Mouse (Mus musculus) lung, embryonic 14.5 days (tissue): ENCODE results near the gene Apoh. TPM values are rescaled to one million over a fixed set of nuclear protein-coding genes. Genes with fewer than 3 reads are reported as not detected.

ENCODE experiments used
- ATAC-seq: fragments of 200-750 bp; cut with Nextera tagmentation; 2 replicates; pipeline ENCODE4 v1.8.0; 2017; ENCODE audit warnings: mild to moderate bottlenecking, moderate TSS enrichment, moderate library complexity; ENCODE audit not compliant: insufficient read depth
- DNase-seq: peaks from one replicate; pipeline ENCODE4 v3.0.0-alpha.2; 2015
- H3K27ac ChIP-seq: fragments of 300-500 bp; sonication (generic); 2 replicates; pipeline ENCODE4 v1.5.1; 2014; ENCODE audit warnings: low read depth, mild to moderate bottlenecking, moderate library complexity
- H3K27me3 ChIP-seq: fragments of 300-500 bp; sonication (generic); 2 replicates; pipeline ENCODE4 v1.6.1; 2014; ENCODE audit warnings: low read length, control low read depth; ENCODE audit not compliant: insufficient read depth
- H3K36me3 ChIP-seq: fragments of 300-500 bp; sonication (generic); 2 replicates; pipeline ENCODE4 v1.6.1; 2014; ENCODE audit warnings: control low read depth; ENCODE audit not compliant: insufficient read depth
- H3K4me1 ChIP-seq: fragments of 300-500 bp; sonication (generic); 2 replicates; pipeline ENCODE4 v1.6.1; 2014; ENCODE audit warnings: antibody characterized with exemption, control low read depth; ENCODE audit not compliant: insufficient read depth
- H3K4me2 ChIP-seq: fragments of 300-500 bp; sonication (generic); 2 replicates; pipeline ENCODE4 v1.6.1; 2014; ENCODE audit warnings: mild to moderate bottlenecking
- H3K4me3 ChIP-seq: fragments of 300-500 bp; sonication (generic); 2 replicates; pipeline ENCODE4 v1.5.1; 2014; ENCODE audit warnings: low read depth, low read length
- H3K9ac ChIP-seq: fragments of 300-500 bp; sonication (generic); 2 replicates; pipeline ENCODE4 v1.6.1; 2014
- H3K9me3 ChIP-seq: fragments of 300-500 bp; sonication (generic); 2 replicates; pipeline ENCODE4 v1.6.1; 2016; ENCODE audit warnings: low read depth, low read length, control low read depth
- CTCF ChIP-seq: IDR thresholded peaks from 2 replicates; pipeline ENCODE4 v1.5.1; 2016; ENCODE audit warnings: antibody characterized with exemption, low read depth
- WGBS: fragments of 180-500 bp; shearing (Covaris S2); extraction: QIAGEN DNeasy Blood & Tissue Kit; methylation state at CpG from one replicate; pipeline ENCODE4 v1.1.7; 2014; 5-methylcytosine and 5-hydroxymethylcytosine counted together
- polyA plus RNA-seq: library from polyadenylated mRNA; unstranded; fragments of >200 nt; fragmentation: Nextera tagmentation; extraction: Ambion mirVana; gene quantifications from 2 replicates; pipeline ENCODE4 v1.2.1, GENCODE M21; 2014

The Apoh gene
- polyA plus RNA-seq, 1 experiment from 2014 or later, result 0.30 TPM

DNA sequence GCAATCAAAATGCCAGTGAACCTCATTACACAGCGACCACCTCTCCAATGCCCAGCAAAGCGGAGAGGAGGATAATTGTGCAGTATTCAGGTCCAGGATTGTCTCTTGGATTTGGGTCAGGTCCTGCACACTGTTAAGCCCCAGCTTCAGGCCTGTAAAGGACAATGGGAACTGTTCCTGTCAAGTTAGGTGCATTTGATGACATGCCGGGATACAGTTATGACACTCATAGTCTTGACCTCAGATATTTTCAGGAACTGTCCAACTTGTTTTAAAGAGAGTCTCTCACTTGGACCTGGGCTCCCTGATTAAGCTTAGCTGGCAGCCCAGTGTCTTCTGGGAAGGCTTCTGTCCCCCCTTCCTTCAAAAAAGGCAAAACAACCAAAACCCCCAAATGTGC is 82.9 kb downstream of the Apoh start:
- Histone ChIP-seq H3K4me3 (peak overlapping the region; percentile 77), H3K4me2 (peak overlapping the region; percentile 72), H3K4me1 (no peaks in the 10 kb centered on the region), H3K9me3 (no peaks in the 10 kb centered on the region), H3K27me3 (no peaks in the 10 kb centered on the region), H3K9ac (no peak overlapping the region), H3K36me3 (no peaks in the 10 kb centered on the region), H3K27ac (no peak overlapping the region)
- 88% methylated on average over 3 of the region's 3 CpGs for WGBS
- DNase-seq (no peak), ATAC-seq (no peak)
- TF ChIP-seq CTCF, result no peak

DNA sequence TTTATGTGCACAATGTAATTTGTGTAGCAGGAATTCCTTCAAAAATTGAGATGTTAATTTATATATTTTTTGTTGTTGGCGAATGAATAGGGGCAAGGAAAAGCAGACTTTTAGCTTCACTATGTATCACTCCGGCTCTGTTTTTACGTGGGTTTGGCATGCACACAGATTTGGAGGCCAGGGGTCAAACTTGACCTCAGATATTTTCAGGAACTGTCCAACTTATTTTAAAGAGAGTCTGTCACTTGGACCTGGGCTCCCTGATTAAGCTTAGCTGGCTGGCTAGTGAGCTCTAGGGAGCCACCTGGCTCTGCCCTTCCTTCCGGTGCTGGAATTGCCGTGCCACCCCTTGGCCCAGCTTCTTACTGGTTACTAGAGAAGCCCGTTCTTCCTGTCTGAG is 84.0 kb downstream of the Apoh start:
- WGBS, result 66% methylated on average over 6 of the region's 6 CpGs
- H3K4me3 ChIP-seq, result no peak overlapping the region
- no peak for DNase-seq

DNA sequence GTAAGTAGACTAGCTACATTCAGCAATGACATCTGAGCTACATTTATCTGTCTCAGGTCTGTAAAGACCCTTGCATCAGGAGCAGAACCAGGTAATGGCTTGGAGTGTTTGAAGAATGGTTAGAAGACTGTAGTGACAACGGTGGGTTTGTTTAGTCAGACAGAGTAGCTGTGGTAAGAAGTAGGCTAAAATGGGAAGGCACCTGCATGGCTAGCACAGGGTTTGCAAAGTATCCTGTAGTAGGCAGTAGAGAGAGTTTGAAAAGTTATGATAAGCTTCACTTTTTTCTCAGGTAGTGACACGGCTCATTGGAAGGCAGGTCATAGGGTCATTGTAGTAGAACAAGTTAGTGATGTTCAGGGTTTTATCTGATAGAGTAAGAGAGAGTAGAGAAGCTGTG is 85.9 kb downstream of the Apoh start:
- Histone ChIP-seq H3K9me3 (no peaks in the 10 kb centered on the region), H3K9ac (no peak overlapping the region), H3K27ac (no peak overlapping the region), H3K4me3 (no peak overlapping the region), H3K27me3 (no peaks in the 10 kb centered on the region), H3K36me3 (no peaks in the 10 kb centered on the region), H3K4me1 (no peaks in the 10 kb centered on the region), H3K4me2 (no peak overlapping the region)
- WGBS, result 66% methylated on average over 2 of the region's 2 CpGs
- no peak for TF ChIP-seq CTCF
- no peak for ATAC-seq
- no peak for DNase-seq

More for the DNA sequence above, 84.0 kb downstream of the Apoh start:
- no peak for TF ChIP-seq CTCF
- H3K4me2 ChIP-seq, result no peak overlapping the region
- H3K4me1 ChIP-seq, result no peaks in the 10 kb centered on the region
- no peak overlapping the region for H3K9ac ChIP-seq
- H3K36me3 ChIP-seq, result no peaks in the 10 kb centered on the region
- ATAC-seq, result no peak
- no peak overlapping the region for H3K27ac ChIP-seq
- H3K9me3 ChIP-seq, result no peaks in the 10 kb centered on the region
- H3K27me3 ChIP-seq, result no peaks in the 10 kb centered on the region

GRCm38 (mm10) chr11:108443893-108444563 is 100.9 kb downstream of the Apoh start:
- no peaks in the 10 kb centered on the region for H3K27me3 ChIP-seq
- H3K9ac ChIP-seq, result no peak overlapping the region
- no peak overlapping the region for H3K4me3 ChIP-seq
- no peak overlapping the region for H3K27ac ChIP-seq
- no peak for TF ChIP-seq CTCF
- H3K4me1 ChIP-seq, result no peaks in the 10 kb centered on the region
- ATAC-seq (no peak), DNase-seq (no peak)
- H3K9me3 ChIP-seq, result no peaks in the 10 kb centered on the region
- 0 out of 2 replicates have a peak, but pooled peaks cover 7% of the 10 kb centered on the region for H3K36me3 ChIP-seq
- H3K4me2 ChIP-seq, result no peak overlapping the region
- WGBS, result 67% methylated on average over 11 of the region's 11 CpGs

DNA sequence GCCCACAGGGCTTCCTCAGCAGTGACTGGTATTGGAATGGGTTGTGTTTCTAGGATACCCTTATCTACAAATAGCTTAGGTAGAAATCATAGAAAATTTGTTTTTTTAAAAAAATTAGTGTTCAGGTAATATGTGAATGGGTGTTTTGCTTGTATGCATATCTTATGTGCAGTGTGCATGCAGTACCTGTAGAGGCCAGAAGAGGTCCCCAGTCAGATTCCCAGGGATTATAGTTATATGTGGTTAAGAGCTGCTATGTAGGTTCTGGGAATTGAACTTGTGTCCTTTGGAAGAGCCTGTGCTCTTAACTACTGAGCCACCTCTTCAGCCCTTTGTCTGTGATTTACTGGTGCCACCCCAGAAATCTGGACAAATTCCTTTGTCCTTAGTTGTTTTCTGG is 104.0 kb downstream of the Apoh start:
- ATAC-seq (no peak), DNase-seq (peak; percentile 59)
- Histone ChIP-seq H3K36me3 (no peaks in the 10 kb centered on the region), H3K27me3 (no peaks in the 10 kb centered on the region), H3K4me3 (no peak overlapping the region), H3K27ac (no peak overlapping the region), H3K9ac (no peak overlapping the region), H3K4me2 (no peak overlapping the region), H3K4me1 (no peaks in the 10 kb centered on the region), H3K9me3 (no peaks in the 10 kb centered on the region)
- peak; percentile 54 for TF ChIP-seq CTCF

DNA sequence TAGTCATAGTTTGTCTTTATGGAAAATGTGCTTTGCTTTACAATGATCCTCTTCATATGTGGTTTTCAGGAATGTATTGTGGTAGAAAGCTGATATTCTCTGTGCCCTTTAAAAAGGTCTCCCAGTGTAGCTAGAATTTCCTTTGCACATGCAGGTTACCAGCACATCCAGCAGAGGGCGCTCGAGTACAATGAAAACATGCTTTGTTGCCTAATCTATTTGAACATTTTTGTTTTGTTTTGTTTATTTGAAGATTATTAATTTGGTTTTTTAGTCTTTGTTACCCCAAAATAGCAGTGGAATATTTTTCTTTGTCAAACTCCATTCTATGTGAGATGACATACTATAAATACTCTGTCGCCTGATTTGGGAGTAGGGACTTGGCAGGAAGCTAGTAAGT is 106.7 kb downstream of the Apoh start:
- H3K27ac ChIP-seq, result no peak overlapping the region
- WGBS, result 23% methylated on average over 3 of the region's 3 CpGs
- peak; percentile 92 for TF ChIP-seq CTCF
- H3K4me1 ChIP-seq, result no peaks in the 10 kb centered on the region
- no peak overlapping the region for H3K4me3 ChIP-seq
- no peak overlapping the region for H3K9ac ChIP-seq
- no peak for ATAC-seq
- no peaks in the 10 kb centered on the region for H3K9me3 ChIP-seq
- no peaks in the 10 kb centered on the region for H3K36me3 ChIP-seq
- no peak overlapping the region for H3K4me2 ChIP-seq
- no peaks in the 10 kb centered on the region for H3K27me3 ChIP-seq
- peak; percentile 92 for DNase-seq

DNA sequence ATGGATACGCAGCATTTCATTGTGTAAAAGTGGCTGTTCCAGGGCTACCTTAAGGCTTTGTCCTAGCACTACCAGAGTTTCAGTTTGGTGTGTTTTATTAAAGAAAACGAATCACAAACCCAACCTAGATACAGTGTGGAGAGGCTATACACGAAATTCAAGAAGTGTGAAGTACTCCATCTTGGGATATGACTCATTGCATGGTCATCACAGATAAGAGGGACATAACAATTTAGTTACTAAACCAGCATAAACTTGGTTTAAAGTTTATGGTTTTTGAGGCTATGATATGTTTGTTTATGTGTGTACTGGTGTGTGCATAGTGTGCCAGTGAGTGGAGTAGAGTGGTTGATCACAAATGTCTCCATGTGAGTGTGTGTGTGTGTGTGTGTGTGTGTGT is 116.4 kb downstream of the Apoh start:
- Histone ChIP-seq H3K27me3 (no peaks in the 10 kb centered on the region), H3K9me3 (no peaks in the 10 kb centered on the region), H3K4me1 (peaks cover 1% of the 10 kb centered on the region; the same call in 1 of the 2 replicates), H3K27ac (no peak overlapping the region), H3K4me2 (no peak overlapping the region), H3K4me3 (no peak overlapping the region), H3K36me3 (no peaks in the 10 kb centered on the region), H3K9ac (no peak overlapping the region)
- 68% methylated on average over 3 of the region's 3 CpGs for WGBS
- ATAC-seq (no peak), DNase-seq (no peak)
- TF ChIP-seq CTCF, result no peak

Other genes starting within 250 kb of the Apoh start
- 11.8 and 12.7 TPM in 2 replicates for gene Prkca, start 574 bp downstream of the Apoh start, polyA plus RNA-seq
- gene Cep112, start 81.8 kb downstream of the Apoh start, polyA plus RNA-seq, result 20.2 and 21.9 TPM in 2 replicates